Mouse (Mus musculus) myocyte (in vitro differentiated cells): ENCODE measurements at regions not wholly inside any gene's neighbourhood (a gene's known extent, or its start where the extent isn't known, plus 50 kb on each side); places are given as distances from the start of the nearest gene placed in this dataset.

Source experiments
- H3K27me3 ChIP-seq: one replicate; pipeline ENCODE4 v1.6.1; 2011; ENCODE audit not compliant: control insufficient read depth, insufficient read depth, insufficient read length
- H3K36me3 ChIP-seq: one replicate; pipeline ENCODE4 v1.6.1; 2011; ENCODE audit not compliant: control insufficient read depth, insufficient read depth
- H3K4me2 ChIP-seq: one replicate; pipeline ENCODE4 v1.6.1; 2011; ENCODE audit warnings: low read depth, control low read depth
- H3K4me3 ChIP-seq: one replicate; pipeline ENCODE4 v1.5.1; 2011; ENCODE audit warnings: mild to moderate bottlenecking, control low read depth, moderate library complexity
- H3K79me2 ChIP-seq: one replicate; pipeline ENCODE4 v1.6.1; 2011; ENCODE audit not compliant: control insufficient read depth, insufficient read depth
- H3ac ChIP-seq: one replicate; pipeline ENCODE4 v1.6.1; 2011; ENCODE audit not compliant: control insufficient read depth, insufficient read length
- CEBPB ChIP-seq: IDR thresholded peaks from 2 replicates; pipeline ENCODE4 v1.6.1; 2011; ENCODE audit warnings: mild to moderate bottlenecking, moderate library complexity; ENCODE audit not compliant: poor library complexity, insufficient read depth, severe bottlenecking
- E2F4 ChIP-seq: IDR thresholded peaks from one replicate; pipeline ENCODE4 v1.6.1; 2011; ENCODE audit warnings: mild to moderate bottlenecking, control low read depth, moderate library complexity; ENCODE audit not compliant: insufficient read depth
- MAX ChIP-seq: IDR thresholded peaks from one replicate; pipeline ENCODE4 v1.6.1; 2011; ENCODE audit warnings: low read depth, mild to moderate bottlenecking, control low read depth
- MYOD1 ChIP-seq, 3 experiments: IDR thresholded peaks; one replicate each; pipeline ENCODE4 v1.6.1; 2011; ENCODE audit warnings: control low read depth in 2 of 3, low read depth in 2 of 3, mild to moderate bottlenecking in 2 of 3, moderate library complexity in 1 of 3; ENCODE audit not compliant: insufficient read length in 2 of 3, control insufficient read depth in 1 of 3
- MYOG ChIP-seq, 3 experiments: IDR thresholded peaks; one replicate each; pipeline ENCODE4 v1.6.1; 2011; ENCODE audit warnings: control low read depth in 2 of 3, low read depth in 2 of 3, mild to moderate bottlenecking in 2 of 3; ENCODE audit not compliant: insufficient read length in 2 of 3, control insufficient read depth in 1 of 3, insufficient read depth in 1 of 3
- POLR2A ChIP-seq: IDR thresholded peaks from one replicate; pipeline ENCODE4 v1.6.1; 2011; ENCODE audit warnings: low read depth, mild to moderate bottlenecking, control low read depth, moderate library complexity; ENCODE audit not compliant: insufficient read length
- POLR2AphosphoS2 ChIP-seq: IDR thresholded peaks from one replicate; pipeline ENCODE4 v1.6.1; 2011; ENCODE audit warnings: low read depth, control low read depth; ENCODE audit not compliant: insufficient read length
- REST ChIP-seq: IDR thresholded peaks from one replicate; pipeline ENCODE4 v1.6.1; 2011; ENCODE audit warnings: mild to moderate bottlenecking, control low read depth, moderate library complexity; ENCODE audit not compliant: insufficient read depth, insufficient read length
- SRF ChIP-seq: IDR thresholded peaks from one replicate; pipeline ENCODE4 v1.6.1; 2011; ENCODE audit warnings: low read depth; ENCODE audit not compliant: control insufficient read depth, insufficient read length
- TCF12 ChIP-seq: IDR thresholded peaks from one replicate; pipeline ENCODE4 v1.6.1; 2011; ENCODE audit warnings: mild to moderate bottlenecking, control low read depth; ENCODE audit not compliant: poor library complexity, insufficient read depth, severe bottlenecking
- TCF3 ChIP-seq: IDR thresholded peaks from one replicate; pipeline ENCODE4 v1.6.1; 2011; ENCODE audit warnings: low read depth, control low read depth; ENCODE audit not compliant: insufficient read length
- USF1 ChIP-seq: IDR thresholded peaks from one replicate; pipeline ENCODE4 v1.6.1; 2011; ENCODE audit warnings: low read depth, mild to moderate bottlenecking, control low read depth, moderate library complexity

- Histone ChIP-seq H3K79me2 (no peaks in the 10 kb centered on the region), H3K4me2 (no peak overlapping the region), H3K36me3 (no peaks in the 10 kb centered on the region), H3K27me3 (no peaks in the 10 kb centered on the region), H3K4me3 (no peak overlapping the region), H3ac (no peak overlapping the region)
- TF ChIP-seq CEBPB (no peak), USF1 (no peak)
Measured at GRCm38 (mm10) chr4:142492926-142493492, 253.8 kb upstream of the Kazn start.

GRCm38 (mm10) chr4:142485784-142486423 lies 246.7 kb upstream of the Kazn start:
- no peak overlapping the region for H3K4me2 ChIP-seq
- no peak overlapping the region for H3K4me3 ChIP-seq
- H3ac ChIP-seq, result no peak overlapping the region
- TF ChIP-seq POLR2A (no peak), CEBPB (no peak), TCF3 (no peak), MAX (no peak), MYOD1 (IDR thresholded peaks at IDR 0.05; ENCODE audit: control insufficient read depth in 1 of 3, insufficient read length in 2 of 3, low read depth in 2 of 3) (no peak)
- no peaks in the 10 kb centered on the region for H3K79me2 ChIP-seq
- H3K27me3 ChIP-seq, result no peaks in the 10 kb centered on the region
- no peaks in the 10 kb centered on the region for H3K36me3 ChIP-seq

- no peak for TF ChIP-seq CEBPB
- no peak for TF ChIP-seq SRF
- TF ChIP-seq TCF3, result no peak
- TF ChIP-seq E2F4, result no peak
- no peak for TF ChIP-seq TCF12
- TF ChIP-seq MYOG (IDR thresholded peaks at IDR 0.05; ENCODE audit: control insufficient read depth in 1 of 3, insufficient read depth in 1 of 3, insufficient read length in 2 of 3, low read depth in 2 of 3), result no peak
- no peak for TF ChIP-seq MAX
- TF ChIP-seq MYOD1 (IDR thresholded peaks at IDR 0.05; ENCODE audit: control insufficient read depth in 1 of 3, insufficient read length in 2 of 3, low read depth in 2 of 3), result no peak
- Histone ChIP-seq H3ac (no peak overlapping the region), H3K4me3 (no peak overlapping the region), H3K79me2 (no peaks in the 10 kb centered on the region), H3K27me3 (no peaks in the 10 kb centered on the region), H3K4me2 (no peak overlapping the region), H3K36me3 (no peaks in the 10 kb centered on the region)
Measured at GRCm38 (mm10) chr4:142475632-142476031, 236.4 kb upstream of the Kazn start.

- Histone ChIP-seq H3K4me3 (no peak overlapping the region), H3K36me3 (no peaks in the 10 kb centered on the region), H3ac (no peak overlapping the region), H3K4me2 (no peak overlapping the region), H3K27me3 (no peaks in the 10 kb centered on the region), H3K79me2 (no peaks in the 10 kb centered on the region)
- TF ChIP-seq MYOG (IDR thresholded peaks at IDR 0.05; ENCODE audit: control insufficient read depth in 1 of 3, insufficient read depth in 1 of 3, insufficient read length in 2 of 3, low read depth in 2 of 3) (no peak), POLR2A (no peak), SRF (no peak), POLR2AphosphoS2 (no peak), MYOD1 (IDR thresholded peaks at IDR 0.05; ENCODE audit: control insufficient read depth in 1 of 3, insufficient read length in 2 of 3, low read depth in 2 of 3) (no peak), USF1 (no peak), MAX (no peak), E2F4 (no peak)
Measured at GRCm38 (mm10) chr4:142474626-142475025, 235.4 kb upstream of the Kazn start.

- no peak overlapping the region for H3K4me2 ChIP-seq
- no peak overlapping the region for H3ac ChIP-seq
- H3K36me3 ChIP-seq, result no peaks in the 10 kb centered on the region
- TF ChIP-seq MAX (no peak), REST (no peak), POLR2AphosphoS2 (no peak), USF1 (no peak), E2F4 (no peak), TCF12 (no peak), TCF3 (no peak), CEBPB (no peak), POLR2A (no peak), SRF (no peak), MYOG (IDR thresholded peaks at IDR 0.05; ENCODE audit: control insufficient read depth in 1 of 3, insufficient read depth in 1 of 3, insufficient read length in 2 of 3, low read depth in 2 of 3) (no peak)
- H3K79me2 ChIP-seq, result no peaks in the 10 kb centered on the region
- no peaks in the 10 kb centered on the region for H3K27me3 ChIP-seq
- no peak overlapping the region for H3K4me3 ChIP-seq
Measured at GRCm38 (mm10) chr4:142474018-142474417, 234.8 kb upstream of the Kazn start.
